Mouse (Mus musculus) small intestine, adult 10 weeks (tissue): ENCODE results near the gene Olfr403. TPM values are rescaled to one million over a fixed set of nuclear protein-coding genes. Genes with fewer than 3 reads are reported as not detected.

ENCODE experiments used
- polyA plus RNA-seq: library from polyadenylated mRNA; stranded (reverse); fragments of 350-450 nt; fragmentation: Illumina TruSeq; extraction: RNeasy Lipid Tissue Mini Kit (QIAGEN cat#74804); gene quantifications from one replicate; pipeline ENCODE4 v1.2.3, GENCODE M21; 2014; ENCODE audit warnings: low replicate concordance

The Olfr403 gene
- not detected for polyA plus RNA-seq

GRCm38 (mm10) chr11:74185949-74186348, at the start of gene Olfr403:
Olfr403 (plus strand) TSS chr11:74186249.

DNA sequence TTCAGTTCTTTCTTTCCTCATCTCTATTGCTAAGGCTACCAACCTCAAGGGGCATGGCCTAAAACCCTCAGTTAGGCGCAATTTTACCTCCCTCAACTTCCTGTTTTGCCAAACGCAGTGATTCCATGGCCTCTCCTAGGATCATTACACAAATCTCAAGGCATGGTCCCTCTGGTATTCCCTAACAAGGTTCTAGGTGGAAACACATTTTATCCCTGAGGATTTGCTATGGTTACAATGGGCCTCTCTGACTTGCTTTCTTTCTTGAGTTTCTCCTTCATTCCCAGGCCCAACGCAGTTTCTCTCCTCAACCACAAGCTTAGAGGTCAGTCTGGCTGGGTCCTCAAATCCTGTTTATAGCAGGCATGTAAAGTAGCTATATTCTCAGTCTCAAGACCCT, 32.8 kb upstream of the Olfr403 start, which contains the start of gene Olfr402:
TSS of gene Olfr402 (plus strand) at position 301 of the 400 bp plus-strand sequence.

GRCm38 (mm10) chr11:74211279-74211678, 25.2 kb downstream of the Olfr403 start, which contains the start of gene Olfr43:
Olfr43 (minus strand) TSS chr11:74211379.

Other genes with a start within 250 kb of the Olfr403 start
- not detected for gene Olfr23, start 249.6 kb upstream of the Olfr403 start, polyA plus RNA-seq
- gene Olfr397, start 225.4 kb upstream of the Olfr403 start, polyA plus RNA-seq: not detected
- not detected for gene Olfr398, start 195.8 kb upstream of the Olfr403 start, polyA plus RNA-seq
- not detected for gene Olfr139, start 129.7 kb upstream of the Olfr403 start, polyA plus RNA-seq
- not detected for gene Olfr399, start 129.6 kb upstream of the Olfr403 start, polyA plus RNA-seq
- not detected for gene Zfp616, start 116.3 kb upstream of the Olfr403 start, polyA plus RNA-seq
- not detected for gene Olfr401, start 72.5 kb upstream of the Olfr403 start, polyA plus RNA-seq
- not detected for gene Olfr402, start 32.7 kb upstream of the Olfr403 start, polyA plus RNA-seq
- not detected for gene Olfr43, start 25.1 kb downstream of the Olfr403 start, polyA plus RNA-seq
- not detected for gene Olfr406, start 73.6 kb downstream of the Olfr403 start, polyA plus RNA-seq
- gene Olfr59, start 97.5 kb downstream of the Olfr403 start, polyA plus RNA-seq: not detected
- not detected for gene Olfr410, start 151.8 kb downstream of the Olfr403 start, polyA plus RNA-seq
- not detected for gene Olfr411, start 166.4 kb downstream of the Olfr403 start, polyA plus RNA-seq
- not detected for gene Olfr412, start 175.8 kb downstream of the Olfr403 start, polyA plus RNA-seq